Mouse (Mus musculus): ENCODE measurements around the gene Fam129a.

DNA sequence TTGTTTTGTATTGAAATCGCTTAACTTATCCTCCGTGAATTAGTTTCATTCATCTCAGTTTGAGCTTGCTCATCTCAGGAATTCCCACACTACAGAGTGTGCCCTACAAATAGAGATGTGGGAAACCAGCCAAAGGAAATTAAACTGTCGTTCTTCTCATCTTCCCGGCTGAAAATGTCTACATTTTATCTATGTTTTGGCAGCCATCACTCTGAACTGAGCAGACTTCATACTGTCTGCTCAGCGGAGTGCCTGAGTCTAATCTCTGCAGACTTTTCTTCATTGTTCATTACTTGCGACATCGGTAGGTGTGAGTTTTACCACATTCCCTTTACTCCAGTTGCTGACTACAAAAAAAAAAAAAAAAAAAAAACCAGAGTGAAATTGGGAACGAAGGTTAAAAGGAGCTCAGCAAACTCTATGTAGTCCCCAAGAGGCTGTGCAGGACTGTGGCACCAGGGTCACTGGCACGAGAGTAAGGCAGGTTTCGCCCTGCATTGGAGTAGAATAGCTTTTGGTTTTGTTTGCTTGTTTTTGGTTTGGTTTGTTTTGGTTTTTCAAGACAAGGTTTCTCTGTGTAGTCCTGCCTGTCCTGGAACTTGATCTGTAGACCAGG lies 43.4 kb downstream of the Fam129a start:
- TF ChIP-seq CTCF (IDR thresholded peaks at IDR 0.05; ENCODE audit: insufficient read depth, low read length) (no peak), POLR2A (IDR thresholded peaks at IDR 0.05; ENCODE audit: borderline replicate concordance, extremely low read depth, low read depth, low read length) (no peak)
